Mouse (Mus musculus): Measurements from ENCODE around the gene C2. TPM values are rescaled to one million over a fixed set of nuclear protein-coding genes. Genes with fewer than 3 reads are reported as not detected.
"Not testable (repeated sequence)": the region's sequence is repeated elsewhere in the genome, so short reads cannot be mapped to it uniquely, and the experiment has no call there.

The C2 gene
- total RNA-seq, 4 experiments from 2014 or later = 1.6 to 5.9 (median 4.0) TPM

DNA sequence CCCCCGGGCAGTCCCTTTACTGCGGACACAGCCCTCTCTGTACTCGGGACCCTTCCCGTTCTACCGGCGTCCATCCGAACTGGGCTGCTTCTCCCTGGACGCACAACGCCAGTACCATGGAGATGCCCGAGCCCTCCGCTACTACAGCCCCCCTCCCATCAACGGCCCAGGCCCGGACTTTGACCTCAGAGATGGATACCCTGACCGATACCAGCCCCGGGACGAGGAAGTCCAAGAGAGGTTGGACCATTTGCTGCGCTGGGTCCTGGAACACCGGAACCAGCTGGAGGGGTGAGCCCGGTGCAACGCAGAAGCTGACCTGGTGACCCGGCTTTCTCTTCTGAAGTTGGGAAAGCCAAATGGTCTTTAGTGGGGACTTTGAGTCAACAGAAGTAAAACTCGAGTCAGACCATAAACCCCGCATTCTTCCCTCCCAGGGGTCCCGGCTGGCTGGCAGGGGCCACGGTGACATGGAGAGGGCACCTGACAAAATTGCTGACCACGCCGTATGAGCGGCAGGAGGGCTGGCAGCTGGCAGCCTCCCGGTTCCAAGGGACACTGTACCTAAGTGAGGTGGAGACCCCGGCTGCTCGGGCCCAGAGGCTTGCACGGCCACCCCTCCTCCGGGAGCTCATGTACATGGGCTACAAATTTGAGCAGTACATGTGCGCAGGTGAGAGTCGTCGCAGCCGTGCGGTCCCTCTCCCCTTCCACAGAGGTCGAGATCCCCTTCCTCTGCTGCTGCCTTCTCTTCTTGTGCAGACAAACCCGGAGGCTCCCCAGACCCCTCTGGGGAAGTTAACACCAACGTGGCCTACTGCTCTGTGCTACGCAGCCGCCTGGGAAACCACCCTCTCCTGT lies 60.4 kb downstream of the C2 start:
- no peak for DNase-seq (ENCODE audit: low spot score in 2 of 2)

DNA sequence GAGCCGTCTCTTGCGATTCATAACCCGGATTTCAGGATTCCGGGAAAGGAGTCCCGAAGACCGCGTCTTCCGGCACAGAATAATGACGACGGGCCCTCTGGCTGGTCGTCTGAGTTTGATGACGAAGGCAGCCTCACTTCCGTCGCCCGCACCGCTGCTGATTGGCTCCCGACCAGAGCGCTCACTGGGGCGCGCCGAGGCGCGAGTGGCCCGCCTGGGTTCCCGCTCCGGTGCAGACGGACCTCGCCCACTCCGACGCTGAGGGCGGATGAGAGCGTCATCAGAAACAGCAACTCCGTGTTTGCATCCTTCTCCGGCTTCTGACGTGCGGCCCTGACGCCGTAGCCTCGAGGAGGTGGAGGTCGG lies 61.2 kb downstream of the C2 start, which contains the start of the genes Stk19 and Dxo:
TSS of gene Stk19 (minus strand) at position 90 of the 366 bp plus-strand sequence.
TSS of gene Dxo (plus strand) at position 164 of the 366 bp plus-strand sequence.
- DNase-seq (ENCODE audit: low spot score in 2 of 2) = peak; percentile 92 to 97

DNA sequence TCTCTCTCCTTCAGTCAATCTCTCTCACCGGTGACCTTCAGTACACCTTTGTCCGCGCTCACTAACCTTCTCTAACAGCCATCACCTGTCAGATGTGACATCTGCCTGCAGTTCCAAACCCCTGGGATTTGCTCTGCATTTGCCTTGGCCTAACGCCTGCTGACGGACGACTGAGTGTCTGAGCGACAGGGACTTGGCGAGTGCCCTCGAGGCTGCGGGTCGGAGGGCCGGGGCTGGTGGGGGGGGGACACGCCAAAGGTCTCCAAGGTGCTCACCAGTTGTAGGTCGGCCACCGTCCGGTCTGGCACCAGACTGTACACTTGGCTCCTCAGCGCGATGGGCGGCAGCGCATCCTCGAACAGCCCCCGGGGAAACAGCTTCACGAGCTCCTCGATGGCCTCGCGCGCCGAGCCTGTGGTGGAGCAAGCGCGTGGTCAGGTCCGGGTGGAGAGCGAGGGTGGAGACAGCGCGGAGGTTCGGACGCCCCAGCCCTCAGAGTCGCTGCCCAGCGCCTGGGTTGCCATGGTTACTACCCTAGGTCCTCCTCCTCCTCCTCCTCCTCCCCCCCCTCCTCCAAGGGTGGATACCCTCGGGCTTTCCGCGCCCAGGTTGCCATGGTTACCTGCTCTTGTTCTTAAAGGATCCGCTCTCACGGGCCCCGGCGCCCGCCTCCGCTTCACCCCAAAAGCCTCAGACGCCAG lies 61.8 kb downstream of the C2 start:
- DNase-seq (ENCODE audit: low spot score in 2 of 2) = no peak

DNA sequence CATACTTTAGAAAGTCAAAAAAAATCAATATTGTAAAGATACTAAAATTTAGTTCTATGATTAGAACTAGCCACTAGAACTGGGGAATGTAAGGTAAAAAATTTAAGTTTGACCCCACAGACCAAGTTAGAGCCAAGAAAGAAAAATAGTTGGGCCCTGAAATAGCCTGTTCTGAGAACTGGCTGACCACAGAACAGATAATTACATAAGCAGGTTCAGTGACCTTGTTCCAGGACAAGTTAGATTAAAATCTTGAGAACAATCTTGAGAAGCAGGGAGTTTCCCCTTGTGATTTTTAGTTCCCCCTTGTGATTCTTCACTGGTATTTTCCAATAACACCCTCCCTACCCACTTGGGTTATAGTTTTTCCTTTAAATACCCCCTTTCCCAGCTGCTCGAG lies 67.3 kb downstream of the C2 start:
- not testable (repeated sequence) for DNase-seq (ENCODE audit: low spot score in 2 of 2)

DNA sequence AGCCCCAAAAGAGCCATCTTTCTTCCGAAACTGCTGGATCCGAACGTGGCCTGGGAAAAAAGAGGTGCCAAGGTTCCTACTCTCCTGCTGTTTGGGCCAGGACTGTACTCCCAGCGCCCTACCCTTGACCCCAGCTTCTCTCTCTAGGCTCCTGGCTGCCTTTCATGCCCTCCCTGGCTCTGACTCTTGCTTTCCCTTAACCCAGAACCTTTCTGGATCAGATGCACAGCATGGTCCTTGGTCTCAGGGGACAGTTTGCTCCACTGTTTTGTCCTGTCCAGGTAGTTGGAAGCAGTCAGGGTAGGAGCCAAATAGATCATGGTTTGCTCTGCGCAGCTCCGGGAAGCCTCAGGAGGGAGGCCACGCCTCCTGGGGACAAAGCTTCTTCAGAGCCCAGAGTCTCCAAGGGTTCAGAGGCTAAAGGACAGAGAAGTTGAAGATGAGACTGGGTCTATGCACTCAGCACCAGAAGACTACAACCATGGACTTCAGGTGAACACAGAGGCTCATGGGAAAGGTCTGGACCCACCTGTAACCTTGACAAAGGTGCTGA lies 83.2 kb downstream of the C2 start:
- DNase-seq (ENCODE audit: low spot score in 2 of 2) = no peak

DNA sequence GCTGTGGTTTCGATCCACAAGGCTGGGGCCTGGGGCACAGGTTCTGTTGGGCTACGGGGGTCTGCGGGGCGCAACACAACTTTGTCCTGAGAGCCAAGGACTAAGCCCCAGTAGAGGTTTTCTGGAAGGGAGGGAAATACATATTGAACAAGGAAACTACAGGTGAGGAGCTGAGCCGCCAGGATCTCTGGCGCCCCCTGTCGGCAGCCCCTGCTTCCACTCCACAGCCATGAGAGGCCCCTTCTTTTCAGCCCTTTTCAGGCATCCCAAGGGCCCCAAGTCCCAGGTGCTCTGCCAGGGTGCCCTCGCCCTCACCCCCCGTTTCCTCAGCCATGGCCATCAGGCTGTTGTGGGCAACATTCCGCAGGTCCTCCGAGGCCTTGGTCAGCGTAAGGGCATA lies 84.3 kb downstream of the C2 start:
- DNase-seq (ENCODE audit: low spot score in 2 of 2) = peak in 1 of 2 experiments; percentile 44

Small RNA genes within 50 kb of the gene (microRNA-seq; reads per million reads assigned to microRNA genes)
- 0.84 to 1.1 reads per million in 2 experiments for gene Mir6970
- gene Mir6971 = 2.4 to 3.6 reads per million in 2 experiments
- 0 reads per million in 2 experiments for gene Mir6972

Other genes starting within 250 kb of the C2 start
- 1 to 10 TPM; 2.5 to 3.1 (median 2.8) TPM for gene Tnxb, start 227.7 kb downstream of the C2 start, total RNA-seq (2022)
- gene C4b, start 154.4 kb downstream of the C2 start, total RNA-seq (2022) = 100 to 1,000 TPM in 2 of 4 experiments, 10 to 100 TPM in 2; 27.2 to 188 (median 81.4) TPM
- 1 to 10 TPM in 2 of 4 experiments, not detected in 2; 3.1 to 3.7 TPM for gene Cyp21a1, start 93.7 kb downstream of the C2 start, total RNA-seq (2022)
- 10 to 100 TPM; 45.3 to 49.5 (median 47.7) TPM for gene Stk19, start 61.3 kb downstream of the C2 start, total RNA-seq (2022)
- gene Dxo, start 61.2 kb downstream of the C2 start, total RNA-seq (2022) = 10 to 100 TPM; 31.8 to 37.2 (median 34.0) TPM
- 10 to 100 TPM; 61.1 to 73.1 (median 67.3) TPM for gene Skiv2l, start 48.1 kb downstream of the C2 start, total RNA-seq (2022)
- 10 to 100 TPM; 34.8 to 38.3 (median 37.2) TPM for gene Nelfe, start 47.9 kb downstream of the C2 start, total RNA-seq (2022)
- gene Cfb, start 35.7 kb downstream of the C2 start, total RNA-seq (2022) = under 1 TPM in 1 of 4 experiments, not detected in 3; 0.43 TPM
- gene Zbtb12, start 18.8 kb downstream of the C2 start, total RNA-seq (2022) = 1 to 10 TPM; 8.3 to 9.1 (median 9.0) TPM
- gene Gm20547, start 16.2 kb downstream of the C2 start, total RNA-seq (2022) = not detected
- gene Ehmt2, start 204 bp upstream of the C2 start, total RNA-seq (2022) = 100 to 1,000 TPM; 182 to 191 (median 185) TPM
- gene Slc44a4, start 16.2 kb upstream of the C2 start, total RNA-seq (2022) = under 1 TPM; 0.33 to 0.66 (median 0.51) TPM
- 10 to 100 TPM; 40.1 to 44.4 (median 42.7) TPM for gene Neu1, start 33.0 kb upstream of the C2 start, total RNA-seq (2022)
- gene Hspa1b, start 61.0 kb upstream of the C2 start, total RNA-seq (2022) = 10 to 100 TPM in 2 of 4 experiments, 1 to 10 TPM in 2; 6.9 to 13.1 (median 10.4) TPM
- not detected for gene Gm20481, start 71.6 kb upstream of the C2 start, total RNA-seq (2022)
- 10 to 100 TPM; 11.9 to 17.5 (median 13.7) TPM for gene Hspa1a, start 73.9 kb upstream of the C2 start, total RNA-seq (2022)
- under 1 TPM; 0.24 to 0.72 (median 0.58) TPM for gene Hspa1l, start 74.4 kb upstream of the C2 start, total RNA-seq (2022)
- 10 to 100 TPM; 14.1 to 22.5 (median 17.3) TPM for gene Lsm2, start 83.6 kb upstream of the C2 start, total RNA-seq (2022)
- 10 to 100 TPM; 43.5 to 53.0 (median 48.2) TPM for gene Vars, start 102.7 kb upstream of the C2 start, total RNA-seq (2022)
- gene Vwa7, start 118.3 kb upstream of the C2 start, total RNA-seq (2022) = 1 to 10 TPM in 3 of 4 experiments, under 1 TPM in 1; 0.95 to 1.5 (median 1.3) TPM
- gene Sapcd1, start 129.8 kb upstream of the C2 start, total RNA-seq (2022) = under 1 TPM in 2 of 4 experiments, not detected in 2; 0.59 to 0.67 TPM
- 1 to 10 TPM in 1 of 4 experiments, under 1 TPM in 2, not detected in 1; 0.34 to 1.2 (median 0.78) TPM for gene Msh5, start 148.5 kb upstream of the C2 start, total RNA-seq (2022)
- 10 to 100 TPM; 10.2 to 18.3 (median 11.8) TPM for gene Clic1, start 151.7 kb upstream of the C2 start, total RNA-seq (2022)
- gene Ddah2, start 160.8 kb upstream of the C2 start, total RNA-seq (2022) = 10 to 100 TPM; 13.1 to 20.2 (median 14.8) TPM
- gene Ly6g6c, start 167.1 kb upstream of the C2 start, total RNA-seq (2022) = not detected
- gene Mpig6b, start 167.9 kb upstream of the C2 start, total RNA-seq (2022) = under 1 TPM in 1 of 4 experiments, not detected in 3; 0.15 TPM
- 1 to 10 TPM; 3.7 to 4.9 (median 4.0) TPM for gene Ly6g6e, start 178.6 kb upstream of the C2 start, total RNA-seq (2022)
- 1 to 10 TPM in 3 of 4 experiments, under 1 TPM in 1; 0.70 to 1.8 (median 1.3) TPM for gene Ly6g6d, start 179.8 kb upstream of the C2 start, total RNA-seq (2022)
- gene Ly6g6f, start 187.3 kb upstream of the C2 start, total RNA-seq (2022) = under 1 TPM in 2 of 4 experiments, not detected in 2; 0.50 to 0.54 TPM
- 100 to 1,000 TPM; 117 to 125 (median 121) TPM for gene Abhd16a, start 191.0 kb upstream of the C2 start, total RNA-seq (2022)
- gene Ly6g5c, start 210.0 kb upstream of the C2 start, total RNA-seq (2022) = not detected
- gene Ly6g5b, start 217.2 kb upstream of the C2 start, total RNA-seq (2022) = under 1 TPM; 0.32 to 1.00 (median 0.46) TPM
- 10 to 100 TPM; 19.7 to 24.5 (median 22.8) TPM for gene Gpank1, start 223.2 kb upstream of the C2 start, total RNA-seq (2022)
- gene Csnk2b, start 223.8 kb upstream of the C2 start, total RNA-seq (2022) = 100 to 1,000 TPM; 188 to 228 (median 194) TPM
- 10 to 100 TPM; 25.6 to 34.3 (median 30.1) TPM for gene D17H6S53E, start 228.1 kb upstream of the C2 start, total RNA-seq (2022)
- gene Apom, start 233.8 kb upstream of the C2 start, total RNA-seq (2022) = not detected
- gene Bag6, start 236.9 kb upstream of the C2 start, total RNA-seq (2022) = 100 to 1,000 TPM; 263 to 306 (median 290) TPM